Mouse (Mus musculus): ENCODE measurements around the gene Smchd1. TPM values are rescaled to one million over a fixed set of nuclear protein-coding genes. Genes with fewer than 3 reads are reported as not detected.
"Not testable (repeated sequence)": the region's sequence is repeated elsewhere in the genome, so short reads cannot be mapped to it uniquely, and the experiment has no call there.

The Smchd1 gene
- total RNA-seq, 2 experiments from 2014 or later = 16.7 to 18.0 TPM

DNA sequence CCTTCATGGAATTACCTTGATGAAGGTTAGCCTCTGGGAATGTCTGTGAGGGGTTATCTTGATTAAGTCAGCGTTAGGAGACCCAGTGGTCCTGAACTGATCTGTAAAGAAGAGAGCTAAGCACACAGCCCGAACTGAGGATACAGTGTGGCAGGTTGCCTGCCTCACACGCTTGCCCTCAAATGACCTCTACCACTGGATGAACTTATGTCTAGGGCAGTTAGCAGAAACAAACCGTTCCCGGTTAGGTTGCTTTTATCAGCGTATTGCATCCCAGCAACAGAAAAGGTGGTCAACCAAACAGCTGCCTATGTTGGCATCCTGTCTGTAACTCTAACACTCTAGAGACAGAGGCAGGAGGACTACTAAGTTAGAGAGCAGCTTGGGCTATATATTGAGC is 30.0 kb downstream of the Smchd1 start:
- peak; percentile 29 to 53 for DNase-seq

DNA sequence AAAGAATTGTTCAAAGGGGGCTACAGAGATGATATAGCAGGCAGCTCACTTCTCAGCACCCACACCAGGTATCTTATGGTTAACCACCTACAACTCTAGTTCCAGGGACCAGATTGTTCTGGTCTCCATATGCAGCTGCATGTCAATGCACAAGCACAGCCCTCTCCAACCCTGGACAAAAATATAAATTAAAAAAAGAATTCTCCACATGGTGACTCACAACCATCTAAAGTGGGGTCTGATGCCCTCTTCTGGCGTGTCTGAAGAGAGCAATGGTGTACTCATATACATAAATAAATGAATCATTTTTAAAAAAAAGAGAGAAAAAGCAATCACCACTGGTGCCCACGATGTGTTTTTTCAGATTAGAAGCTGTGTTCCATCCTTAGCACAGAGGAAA is 30.4 kb downstream of the Smchd1 start:
- no peak for DNase-seq

DNA sequence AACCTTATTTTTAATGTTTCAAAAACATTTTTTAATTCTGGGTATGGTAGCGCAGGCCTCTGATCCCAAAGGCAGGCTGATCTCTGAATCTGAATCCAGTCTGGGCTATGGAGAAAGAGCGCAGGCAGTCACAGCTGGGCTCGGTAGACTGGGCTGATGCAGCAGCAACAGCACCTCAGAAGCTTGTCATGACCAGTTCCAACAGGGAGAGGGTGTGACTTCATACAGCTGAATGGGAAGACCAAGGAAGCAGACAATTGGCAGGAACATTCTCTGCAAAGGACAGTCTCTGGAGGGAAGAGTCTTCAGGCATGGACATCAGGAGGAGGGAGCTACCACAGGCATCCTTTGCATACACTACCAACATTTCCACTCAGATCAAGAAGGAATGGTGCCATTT is 31.0 kb downstream of the Smchd1 start:
- DNase-seq = no peak

DNA sequence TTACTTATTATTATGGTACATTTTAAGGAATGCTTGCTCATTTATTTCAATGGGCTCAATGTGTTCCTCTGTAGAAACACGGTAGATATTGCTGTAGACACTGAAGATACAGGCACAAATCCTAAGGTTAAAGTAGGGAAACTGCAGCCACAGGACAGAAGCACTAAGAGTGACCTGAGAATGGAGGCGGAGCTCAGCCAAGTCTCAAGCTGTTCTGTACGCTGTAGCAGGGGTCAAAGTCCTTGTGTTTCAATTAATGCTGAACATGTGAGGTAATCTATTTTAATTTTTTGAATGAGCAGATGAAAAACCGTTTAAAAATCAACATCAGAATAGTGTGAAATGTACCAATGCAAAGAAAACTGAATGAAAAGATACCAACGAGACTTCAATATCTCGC is 31.9 kb downstream of the Smchd1 start:
- no peak for DNase-seq

GRCm38 (mm10) chr17:71422502-71422901 is 52.6 kb downstream of the Smchd1 start:
- DNase-seq = not testable (repeated sequence)

GRCm38 (mm10) chr17:71419448-71419847 is 55.7 kb downstream of the Smchd1 start:
- not testable (repeated sequence) for DNase-seq

DNA sequence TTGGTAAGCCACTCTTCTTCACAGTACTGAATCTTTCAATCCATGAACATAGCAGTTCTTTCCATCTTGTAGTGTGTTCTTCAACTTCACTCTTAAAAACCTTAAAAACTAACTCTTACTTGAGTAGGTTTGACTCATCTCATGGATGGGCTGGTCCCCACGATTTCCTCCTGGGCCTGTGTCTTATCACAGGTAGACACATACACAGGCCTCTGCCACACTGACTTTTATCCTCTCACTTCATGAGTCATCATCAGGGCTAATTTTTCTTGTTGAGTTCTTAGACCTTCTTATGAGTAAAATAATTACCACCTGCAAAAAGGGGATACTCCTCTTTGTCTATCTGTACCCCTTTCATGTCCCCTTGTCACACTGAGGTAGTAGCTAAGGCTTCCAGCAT is 58.1 kb downstream of the Smchd1 start:
- DNase-seq = no peak

DNA sequence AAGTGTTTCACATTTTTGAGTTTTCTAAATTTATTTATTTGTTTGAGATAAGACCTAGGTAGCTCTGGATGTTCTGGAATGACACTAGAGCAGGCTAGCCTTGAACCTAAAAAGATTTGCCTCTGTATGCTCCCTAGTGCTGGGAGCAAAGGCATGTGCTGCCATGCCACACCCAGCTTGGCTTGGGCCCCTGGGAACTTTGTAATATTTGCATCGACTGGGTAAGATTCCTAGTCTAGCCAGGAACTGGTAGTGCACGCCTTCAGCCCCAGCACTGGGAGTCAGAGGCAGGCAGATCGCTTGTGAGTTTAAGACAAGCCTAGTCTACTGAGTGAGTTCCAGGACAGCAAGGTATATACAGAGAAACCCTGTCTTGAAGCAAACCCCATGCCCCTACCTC is 87.7 kb downstream of the Smchd1 start:
- no peak for DNase-seq

- no peak for DNase-seq
These were observed 94.8 kb downstream of the Smchd1 start for GRCm38 (mm10) chr17:71380346-71380745.

DNA sequence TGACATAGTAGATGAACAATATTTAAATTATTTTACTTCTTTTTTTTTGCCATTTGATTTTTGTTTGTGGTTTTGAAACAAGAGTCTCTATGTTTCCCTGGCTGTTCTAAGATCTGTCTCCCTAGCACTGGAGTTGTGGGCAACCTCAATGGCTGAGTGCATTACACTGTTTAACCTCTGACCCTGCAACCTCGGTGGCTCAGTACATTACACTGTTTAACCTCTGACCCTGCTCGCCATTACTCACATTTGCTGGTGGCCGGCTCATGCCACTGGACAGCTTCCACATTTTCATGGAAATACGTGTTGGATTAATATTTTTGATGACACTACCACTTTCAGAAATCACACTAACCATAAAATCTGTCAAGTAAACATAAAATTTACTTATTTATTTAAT is 97.2 kb downstream of the Smchd1 start:
- DNase-seq = no peak

- no peak for DNase-seq
These were observed 119.6 kb downstream of the Smchd1 start for GRCm38 (mm10) chr17:71355526-71355925.

GRCm38 (mm10) chr17:71354205-71354604 is 120.9 kb downstream of the Smchd1 start:
- no peak for DNase-seq

DNA sequence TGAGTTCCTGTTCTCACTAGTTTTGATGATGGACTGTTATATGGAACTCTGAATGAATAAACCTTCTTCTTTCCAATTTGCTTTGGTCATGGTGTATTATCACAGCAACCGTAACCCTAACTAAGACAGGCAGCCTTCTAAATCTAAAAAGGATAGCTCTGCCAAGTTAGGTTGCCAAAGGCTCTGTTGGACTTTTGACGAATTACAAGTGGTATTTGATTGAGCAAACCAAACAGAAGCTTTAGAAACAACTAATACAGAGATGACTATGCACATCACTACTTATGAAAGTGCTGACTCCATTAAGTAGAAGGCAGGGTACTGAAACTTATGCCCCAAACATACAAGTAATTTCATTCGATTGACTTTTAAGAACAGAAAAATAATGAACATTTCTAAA is 127.0 kb downstream of the Smchd1 start:
- DNase-seq = peak in 1 of 2 experiments; percentile 21

- no peak for DNase-seq
These were observed 133.1 kb downstream of the Smchd1 start for GRCm38 (mm10) chr17:71342006-71342405.

- DNase-seq = no peak
These were observed 136.5 kb downstream of the Smchd1 start for GRCm38 (mm10) chr17:71338627-71339026.

GRCm38 (mm10) chr17:71337546-71337945 is 137.6 kb downstream of the Smchd1 start:
- no peak for DNase-seq

DNA sequence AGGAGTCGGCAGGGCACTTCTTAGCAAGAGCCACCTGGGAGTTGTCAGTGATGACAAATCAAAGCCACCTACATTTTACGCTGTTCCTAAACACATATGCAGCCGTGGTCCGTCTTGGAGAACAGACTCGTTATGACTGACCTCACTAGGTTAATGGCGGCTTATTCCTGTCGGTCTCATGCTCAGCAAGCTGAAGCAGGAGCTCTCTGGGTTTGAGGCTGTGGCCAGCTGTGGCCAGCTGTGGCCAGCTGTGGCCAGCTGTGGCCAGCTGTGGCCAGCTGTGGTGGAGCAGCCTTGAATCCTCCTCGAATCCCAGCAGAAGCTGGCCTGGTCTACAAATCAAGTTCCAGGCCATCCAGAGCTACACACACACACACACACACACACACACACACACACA is 138.7 kb downstream of the Smchd1 start:
- DNase-seq = peak; percentile 42 to 50

DNA sequence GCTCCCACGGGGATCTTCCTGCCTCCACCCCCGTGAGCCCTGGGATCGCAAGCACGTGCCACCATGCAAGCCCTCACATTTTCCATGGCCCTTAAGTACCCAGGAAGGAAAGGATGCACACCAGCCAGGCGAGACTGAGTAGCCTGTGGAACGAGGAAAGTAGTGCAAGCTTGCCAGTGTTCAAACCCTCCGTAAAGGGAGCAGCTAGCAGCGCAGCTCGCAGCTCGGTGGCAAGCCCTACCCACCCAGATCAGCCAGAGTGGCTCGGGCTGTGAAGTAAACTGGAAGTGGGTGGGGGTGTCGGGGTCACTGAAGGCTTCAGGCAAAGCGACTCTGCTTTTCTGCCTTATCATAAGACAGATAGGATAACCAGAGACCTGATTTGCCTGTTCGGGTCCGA is 142.8 kb downstream of the Smchd1 start:
- DNase-seq = no peak

GRCm38 (mm10) chr17:71320731-71321130 is 154.4 kb downstream of the Smchd1 start:
- DNase-seq = not testable (repeated sequence)

GRCm38 (mm10) chr17:71319361-71319760 is 155.8 kb downstream of the Smchd1 start:
- DNase-seq = no peak

DNA sequence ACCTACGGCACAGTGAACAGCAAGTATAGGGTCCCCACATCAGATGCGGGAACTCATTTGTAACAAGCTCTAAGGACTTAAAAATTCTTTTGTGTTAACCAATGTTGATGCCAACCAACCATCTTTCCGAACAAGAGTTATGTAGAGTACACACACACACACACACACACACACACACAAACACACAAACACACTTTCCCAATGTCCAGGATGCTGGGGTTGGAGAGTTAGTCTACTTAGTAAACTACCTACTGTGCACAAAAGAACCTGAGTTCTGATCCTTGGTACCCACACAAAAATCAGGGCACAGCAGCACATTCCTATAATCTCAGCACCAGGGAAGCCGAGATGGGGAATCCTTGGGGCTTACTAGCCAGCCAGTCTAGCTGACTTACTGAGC is 157.6 kb downstream of the Smchd1 start:
- no peak for DNase-seq

DNA sequence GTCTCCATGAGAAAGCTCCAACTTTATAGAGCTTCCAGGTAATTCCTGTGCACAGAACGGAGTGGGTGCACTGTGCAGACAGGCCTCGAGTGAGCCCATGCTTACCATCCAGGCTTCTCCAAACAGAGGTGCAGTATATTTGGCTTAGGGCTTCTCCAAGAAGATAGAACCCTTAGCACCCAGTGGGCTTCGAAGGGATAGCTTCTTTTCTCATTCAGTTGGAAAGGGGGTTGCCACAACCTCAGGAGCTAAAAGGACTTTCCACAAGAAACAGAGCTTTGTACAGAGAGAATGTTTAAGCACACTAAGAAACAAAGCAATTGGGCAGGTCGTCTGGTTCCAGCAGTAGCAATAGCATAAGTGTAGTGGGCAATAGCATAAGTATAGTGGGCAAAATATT is 160.8 kb downstream of the Smchd1 start:
- DNase-seq = no peak

DNA sequence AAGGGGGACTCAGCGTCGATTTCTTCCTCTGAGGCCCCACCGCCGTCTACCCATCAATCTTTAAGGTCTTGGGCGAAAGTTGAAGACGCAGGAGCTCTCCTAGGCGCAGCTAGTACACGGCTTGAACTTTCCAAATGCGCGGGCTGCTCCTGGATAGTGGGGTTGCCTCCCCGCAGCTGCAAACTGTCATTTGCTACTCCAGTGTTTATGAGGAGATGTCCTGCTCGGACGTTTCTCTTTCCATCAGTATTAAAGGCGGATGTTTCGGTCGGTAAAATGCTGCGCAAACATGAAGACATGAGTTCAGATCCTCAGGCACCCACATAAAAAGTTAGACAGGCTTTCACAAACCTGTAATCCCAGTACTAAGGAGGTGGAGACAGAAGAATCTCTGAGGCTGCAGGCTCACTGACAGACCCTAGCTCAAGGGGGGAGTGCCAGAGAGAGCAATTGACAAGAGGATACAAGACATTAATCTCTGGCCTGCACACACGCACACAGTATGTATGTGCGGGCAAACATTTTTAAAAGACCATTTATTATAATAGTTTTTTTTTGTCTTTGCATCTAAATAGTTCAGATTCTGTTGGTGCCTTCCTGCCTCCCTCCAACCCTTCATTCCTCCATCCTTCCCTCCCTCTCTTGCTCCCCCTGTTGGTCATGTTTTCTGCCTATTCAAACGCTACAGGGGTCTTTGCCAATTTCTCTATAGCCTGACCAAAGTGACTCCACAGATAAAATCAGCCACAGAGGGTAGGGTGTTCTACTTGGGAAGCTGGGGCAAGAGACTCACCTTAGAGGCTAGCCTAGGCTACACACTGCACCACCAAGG is 163.6 kb downstream of the Smchd1 start, which contains the start of gene Emilin2:
Gene Emilin2 (minus strand): TSS at position 639 of the 832 bp plus-strand sequence.
- DNase-seq = peak; percentile 49 to 78
